Mouse (Mus musculus): Measurements from ENCODE around the gene Mplkip. TPM values are rescaled to one million over a fixed set of nuclear protein-coding genes. Genes with fewer than 3 reads are reported as not detected.

The Mplkip gene
- total and polyA plus RNA-seq, 2 experiments from 2014 or later, result 17.0 to 27.3 TPM

DNA sequence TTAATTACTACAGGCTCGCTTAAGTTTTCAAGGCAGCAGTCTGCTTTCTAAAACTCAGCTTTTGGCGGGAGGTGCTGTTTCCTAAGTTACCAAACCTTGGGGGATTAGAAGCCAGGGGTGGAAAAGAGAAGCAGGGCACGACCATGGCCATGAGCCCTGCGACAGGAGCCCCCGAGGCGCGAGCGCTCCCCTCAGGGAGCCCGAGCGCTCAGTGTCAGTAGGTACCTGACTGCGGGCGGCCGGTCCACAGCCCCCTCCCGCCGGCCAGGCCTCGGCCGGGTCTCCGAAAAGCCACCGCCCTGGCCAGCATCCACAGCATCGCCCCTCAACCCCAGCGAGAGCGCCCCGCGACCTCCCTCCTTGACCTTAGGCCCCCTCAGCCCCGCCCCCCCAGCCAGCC lies 578 bp upstream of the Mplkip start:
- Histone ChIP-seq H3K4me1 (ENCODE audit: insufficient read depth, low read length) (no peaks in the 10 kb centered on the region), H3K4me3 (ENCODE audit: low read length) (peak overlapping the region; percentile 86), H3K27me3 (ENCODE audit: insufficient read depth, low read length) (no peaks in the 10 kb centered on the region), H3K9me3 (ENCODE audit: low read length) (no peaks in the 10 kb centered on the region), H3K36me3 (ENCODE audit: insufficient read depth, low read length) (no peaks in the 10 kb centered on the region), H3K27ac (peak overlapping the region; percentile 90; the same call in 1 of the 2 replicates), H3K4me2 (ENCODE audit: low read depth, low read length) (peak overlapping the region; percentile 69), H3K9ac (replicated peaks; ENCODE audit: low read length) (peak overlapping the region; percentile 86)
- DNase-seq (ENCODE audit: low spot score) (peak; percentile 62), ATAC-seq (peak; percentile 73)
- TF ChIP-seq CTCF (IDR thresholded peaks at IDR 0.05; ENCODE audit: low read depth), result no peak
- WGBS, result under 1% methylated on average over 18 of the region's 25 CpGs

DNA sequence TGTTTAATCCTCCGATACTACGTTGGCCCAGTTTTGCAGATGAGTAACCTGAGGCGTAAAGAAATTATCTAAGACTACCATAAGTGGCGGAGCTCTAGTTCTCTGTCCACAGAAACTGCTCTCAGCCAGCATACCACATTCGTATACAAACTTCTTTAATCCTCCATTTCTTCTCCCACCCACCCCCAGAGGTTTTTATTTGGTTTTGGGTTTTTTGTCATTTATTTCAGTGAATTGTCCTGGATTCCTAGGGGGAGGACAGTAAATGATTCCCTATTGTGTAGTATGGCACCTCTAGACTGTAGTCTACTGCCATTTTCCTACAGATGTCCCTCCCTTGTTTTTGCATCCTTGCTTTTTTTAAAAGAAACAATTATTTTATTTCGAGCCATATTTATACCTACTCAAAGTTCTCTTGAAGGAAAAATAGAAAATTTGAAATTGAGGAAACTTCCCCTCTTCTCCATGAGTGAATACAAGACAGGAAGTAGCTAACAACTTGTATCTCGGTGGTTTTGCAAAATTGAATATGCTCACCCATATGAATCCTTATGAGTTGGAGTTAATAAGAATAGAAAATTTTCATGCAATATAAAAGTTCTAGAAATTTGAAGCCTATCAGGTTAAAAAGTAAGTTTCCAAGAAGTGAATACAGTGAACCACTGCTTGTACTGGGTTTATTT lies 1.0 kb downstream of the Mplkip start:
- TF ChIP-seq CTCF (IDR thresholded peaks at IDR 0.05; ENCODE audit: low read depth), result no peak
- H3K27me3 ChIP-seq (ENCODE audit: insufficient read depth, low read length), result no peaks in the 10 kb centered on the region
- peak overlapping the region; percentile 86 for H3K4me3 ChIP-seq (ENCODE audit: low read length)
- H3K36me3 ChIP-seq (ENCODE audit: insufficient read depth, low read length), result no peaks in the 10 kb centered on the region
- H3K4me2 ChIP-seq (ENCODE audit: low read depth, low read length), result peak overlapping the region; percentile 81
- ATAC-seq (no peak), DNase-seq (ENCODE audit: low spot score) (peak; percentile 6)
- peak overlapping the region; percentile 90 for H3K27ac ChIP-seq
- WGBS, result 17% methylated on average over 7 of the region's 7 CpGs
- H3K9me3 ChIP-seq (ENCODE audit: low read length), result no peaks in the 10 kb centered on the region
- peak overlapping the region; percentile 86 for H3K9ac ChIP-seq (replicated peaks; ENCODE audit: low read length)
- no peaks in the 10 kb centered on the region for H3K4me1 ChIP-seq (ENCODE audit: insufficient read depth, low read length)

DNA sequence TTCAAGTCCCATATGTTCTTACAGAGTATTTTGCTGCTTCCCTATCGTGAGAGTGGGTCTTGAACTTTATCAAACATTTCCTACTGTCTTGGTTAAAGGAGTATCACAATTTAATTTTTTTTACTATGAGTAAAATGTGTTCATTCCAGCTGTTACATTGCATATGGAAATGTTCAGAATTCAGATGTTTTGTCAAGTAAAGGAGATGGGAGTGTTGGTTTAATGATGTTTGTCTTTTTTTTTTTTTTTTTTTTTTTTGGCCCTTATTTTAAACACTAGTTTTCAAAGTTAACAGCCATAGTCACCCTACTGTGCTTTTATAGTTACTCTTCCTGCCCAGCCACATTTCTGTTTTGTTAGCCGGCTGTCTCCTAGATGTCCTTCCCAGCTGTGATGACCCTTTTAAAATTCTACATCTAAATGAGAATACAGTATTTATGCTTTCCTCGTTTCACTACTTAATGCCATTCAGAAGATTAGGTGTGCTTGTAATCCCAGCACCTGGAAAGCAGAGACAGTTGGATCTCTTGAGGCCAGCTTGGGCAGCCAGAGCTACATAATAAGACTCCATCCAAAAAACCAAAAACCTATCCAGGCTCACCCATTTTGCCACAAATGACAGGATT lies 5.2 kb downstream of the Mplkip start:
- Histone ChIP-seq H3K4me3 (ENCODE audit: low read length) (no peak overlapping the region), H3K36me3 (ENCODE audit: insufficient read depth, low read length) (no peaks in the 10 kb centered on the region), H3K27ac (no peak overlapping the region), H3K4me2 (ENCODE audit: low read depth, low read length) (no peak overlapping the region), H3K4me1 (ENCODE audit: insufficient read depth, low read length) (no peaks in the 10 kb centered on the region), H3K27me3 (ENCODE audit: insufficient read depth, low read length) (no peaks in the 10 kb centered on the region), H3K9me3 (ENCODE audit: low read length) (no peaks in the 10 kb centered on the region), H3K9ac (replicated peaks; ENCODE audit: low read length) (no peak overlapping the region)
- DNase-seq (ENCODE audit: low spot score) (no peak), ATAC-seq (no peak)
- no peak for TF ChIP-seq CTCF (IDR thresholded peaks at IDR 0.05; ENCODE audit: low read depth)
- WGBS, result 75% methylated on average over 3 of the region's 3 CpGs

DNA sequence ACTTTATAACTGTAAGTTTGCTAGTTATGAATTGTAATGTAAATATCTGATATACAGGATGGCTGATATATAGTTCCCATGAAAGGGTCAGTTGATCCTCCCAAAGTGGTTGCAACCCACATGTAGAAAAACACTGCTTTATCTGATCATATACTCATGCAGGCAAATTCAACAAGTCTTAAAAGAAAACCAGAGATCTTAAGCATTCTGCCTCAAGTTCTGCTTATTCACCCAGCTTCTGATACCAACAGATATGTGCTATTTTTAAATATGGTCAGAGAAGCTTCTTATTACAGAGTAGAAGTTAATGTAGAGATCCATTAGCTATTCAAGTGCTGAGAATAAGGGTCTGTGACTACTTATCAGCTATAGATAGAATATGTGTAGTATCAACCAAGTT lies 6.3 kb downstream of the Mplkip start:
- H3K9ac ChIP-seq (replicated peaks; ENCODE audit: low read length), result no peak overlapping the region
- H3K27me3 ChIP-seq (ENCODE audit: insufficient read depth, low read length), result no peaks in the 10 kb centered on the region
- DNase-seq (ENCODE audit: low spot score) (no peak), ATAC-seq (no peak)
- H3K9me3 ChIP-seq (ENCODE audit: low read length), result no peaks in the 10 kb centered on the region
- H3K4me2 ChIP-seq (ENCODE audit: low read depth, low read length), result no peak overlapping the region
- H3K36me3 ChIP-seq (ENCODE audit: insufficient read depth, low read length), result no peaks in the 10 kb centered on the region
- no peak overlapping the region for H3K4me3 ChIP-seq (ENCODE audit: low read length)
- no peak overlapping the region for H3K27ac ChIP-seq
- no peaks in the 10 kb centered on the region for H3K4me1 ChIP-seq (ENCODE audit: insufficient read depth, low read length)
- TF ChIP-seq CTCF (IDR thresholded peaks at IDR 0.05; ENCODE audit: low read depth), result no peak

DNA sequence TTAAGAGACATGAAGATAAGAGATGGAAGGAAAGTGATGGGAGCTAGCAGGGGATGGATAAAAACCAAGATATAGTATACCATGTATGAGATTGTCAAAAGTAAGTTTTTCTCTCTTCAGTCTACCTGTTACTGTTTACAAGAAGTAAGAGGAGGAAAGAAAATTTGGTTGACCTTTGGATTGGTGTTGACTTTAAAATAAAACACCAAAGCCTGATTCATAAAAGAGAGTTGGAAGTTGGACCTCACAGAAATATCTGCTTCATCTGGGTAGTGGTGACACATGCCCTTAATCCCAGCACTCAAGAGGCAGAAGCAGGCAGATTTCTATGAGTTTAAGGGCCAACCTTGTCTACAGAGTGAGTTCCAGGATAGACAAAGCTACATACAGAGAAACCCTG lies 7.3 kb downstream of the Mplkip start:
- Histone ChIP-seq H3K4me2 (ENCODE audit: low read depth, low read length) (no peak overlapping the region), H3K4me3 (ENCODE audit: low read length) (no peak overlapping the region), H3K4me1 (ENCODE audit: insufficient read depth, low read length) (no peaks in the 10 kb centered on the region), H3K27ac (no peak overlapping the region), H3K9ac (replicated peaks; ENCODE audit: low read length) (no peak overlapping the region), H3K9me3 (ENCODE audit: low read length) (no peaks in the 10 kb centered on the region), H3K36me3 (ENCODE audit: insufficient read depth, low read length) (no peaks in the 10 kb centered on the region), H3K27me3 (ENCODE audit: insufficient read depth, low read length) (no peaks in the 10 kb centered on the region)
- no peak for ATAC-seq
- no peak for DNase-seq (ENCODE audit: low spot score)
- TF ChIP-seq CTCF (IDR thresholded peaks at IDR 0.05; ENCODE audit: low read depth), result no peak

DNA sequence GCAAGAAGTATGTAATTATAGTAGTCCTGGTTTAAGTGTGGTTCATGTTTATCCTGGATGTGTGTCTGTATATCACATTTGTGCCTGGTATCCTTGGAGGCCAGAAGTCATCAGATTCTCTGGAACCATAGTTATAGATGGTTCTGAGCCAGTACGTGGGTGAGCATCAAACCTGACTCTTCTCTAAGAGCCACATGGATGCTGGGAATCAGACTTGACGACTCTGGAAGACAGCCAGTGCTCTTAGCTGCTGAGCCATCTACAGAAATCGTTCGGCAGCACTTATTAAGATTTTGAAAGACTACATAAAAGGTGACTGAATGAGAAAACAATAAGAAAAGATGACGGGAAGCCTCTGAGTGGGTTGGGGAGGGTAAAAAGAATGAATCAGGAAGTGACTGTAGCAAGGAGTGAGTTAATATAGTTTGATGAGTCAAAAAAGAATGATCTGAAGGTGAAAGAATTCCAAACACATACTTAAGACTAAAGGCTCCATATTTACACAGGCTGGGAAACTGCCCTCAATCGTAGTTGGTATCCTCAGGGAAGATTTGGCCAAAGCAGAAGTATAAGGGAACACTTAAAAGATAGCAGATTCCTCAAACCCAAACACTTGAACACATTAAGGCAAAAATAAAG lies 10.3 kb downstream of the Mplkip start:
- TF ChIP-seq CTCF (IDR thresholded peaks at IDR 0.05; ENCODE audit: low read depth), result no peak
- Histone ChIP-seq H3K36me3 (ENCODE audit: insufficient read depth, low read length) (no peaks in the 10 kb centered on the region), H3K4me2 (ENCODE audit: low read depth, low read length) (no peak overlapping the region), H3K27me3 (ENCODE audit: insufficient read depth, low read length) (no peaks in the 10 kb centered on the region), H3K9me3 (ENCODE audit: low read length) (no peaks in the 10 kb centered on the region), H3K9ac (replicated peaks; ENCODE audit: low read length) (no peak overlapping the region), H3K27ac (no peak overlapping the region), H3K4me1 (ENCODE audit: insufficient read depth, low read length) (no peaks in the 10 kb centered on the region), H3K4me3 (ENCODE audit: low read length) (no peak overlapping the region)
- DNase-seq (ENCODE audit: low spot score) (no peak), ATAC-seq (no peak)
- 77% methylated on average over 6 of the region's 6 CpGs for WGBS
